Mouse (Mus musculus) erythroblast, embryonic 14.5 days (primary cell): Measurements from ENCODE around the gene Rabggta. TPM values are rescaled to one million over a fixed set of nuclear protein-coding genes. Genes with fewer than 3 reads are reported as not detected.
"Not testable (repeated sequence)": the region's sequence is repeated elsewhere in the genome, so short reads cannot be mapped to it uniquely, and the experiment has no call there.

Experiments
- H3K27me3 ChIP-seq: 2 replicates; pipeline ENCODE4 v1.6.1; 2012; ENCODE audit warnings: inconsistent platforms; ENCODE audit not compliant: control insufficient read depth
- H3K36me3 ChIP-seq: 2 replicates; pipeline ENCODE4 v1.6.1; 2012; ENCODE audit warnings: mild to moderate bottlenecking, inconsistent platforms; ENCODE audit not compliant: control insufficient read depth
- H3K4me1 ChIP-seq: 2 replicates; pipeline ENCODE4 v1.6.1; 2012; ENCODE audit warnings: inconsistent platforms; ENCODE audit not compliant: control insufficient read depth
- H3K4me3 ChIP-seq: replicated peaks from 2 replicates; pipeline ENCODE3; 2012; ENCODE audit warnings: moderate library complexity, mild to moderate bottlenecking, inconsistent platforms
- H3K9me3 ChIP-seq: 2 replicates; pipeline ENCODE4 v1.6.1; 2012; ENCODE audit warnings: low read length, inconsistent platforms, mixed read lengths; ENCODE audit not compliant: control insufficient read depth
- GATA1 ChIP-seq: IDR thresholded peaks from 2 replicates; pipeline ENCODE4 v1.6.1; 2012; ENCODE audit warnings: low read length, inconsistent platforms, mixed read lengths
- TAL1 ChIP-seq: IDR thresholded peaks from 3 replicates; pipeline ENCODE4 v1.6.1; 2012; ENCODE audit warnings: low read length, inconsistent platforms, mixed read lengths
- polyA plus RNA-seq: library from polyadenylated mRNA; stranded (reverse); fragments of >175 nt; gene quantifications from 2 replicates; pipeline ENCODE4 v1.2.3, GENCODE M21; 2012

The Rabggta gene
- 0.28 and 0.46 TPM in 2 replicates for polyA plus RNA-seq

DNA sequence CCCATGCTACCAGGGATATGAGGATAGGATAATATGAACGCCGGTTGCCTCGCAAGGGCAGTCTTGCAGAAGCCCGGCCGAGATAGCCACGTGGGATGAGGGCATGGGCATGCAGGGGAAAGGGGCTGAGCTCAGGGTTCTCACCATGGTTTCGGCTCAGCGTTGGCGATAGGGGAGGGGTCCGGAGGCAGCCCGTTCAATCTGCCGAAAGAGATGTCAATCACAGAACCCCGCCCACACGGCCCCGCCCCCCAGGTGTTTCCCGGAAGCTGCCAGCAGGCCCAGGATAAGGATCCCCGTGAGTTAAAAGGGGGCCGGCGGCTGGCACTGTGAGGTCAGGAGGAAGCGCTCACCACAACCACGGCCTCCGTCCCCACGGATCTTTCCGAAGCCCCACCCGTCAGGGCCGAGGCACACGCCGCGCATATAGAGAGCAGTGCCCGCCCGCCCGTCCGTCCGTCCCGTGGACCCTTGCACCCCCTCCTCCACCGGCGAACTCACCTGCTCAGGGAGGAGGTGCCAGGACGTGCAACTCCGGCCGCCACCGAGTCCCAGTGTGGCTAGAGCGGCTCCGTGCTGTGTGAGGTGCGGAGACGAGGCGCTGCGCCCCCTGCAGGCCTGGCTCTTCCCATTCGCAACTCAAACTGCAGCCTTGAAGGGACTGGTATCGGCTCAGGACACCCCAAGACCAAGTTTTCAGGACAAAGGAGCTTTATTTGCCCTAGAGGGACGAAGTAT is at the start of gene Rabggta:
Gene Rabggta (minus strand): TSS at position 564 of the 738 bp plus-strand sequence.
- Histone ChIP-seq H3K4me1 (peaks cover 40% of the 10 kb centered on the region), H3K4me3 (peak within 1 kb of the TSS; percentile 76)
- TF ChIP-seq TAL1 = no peak
- no peak for TF ChIP-seq GATA1

DNA sequence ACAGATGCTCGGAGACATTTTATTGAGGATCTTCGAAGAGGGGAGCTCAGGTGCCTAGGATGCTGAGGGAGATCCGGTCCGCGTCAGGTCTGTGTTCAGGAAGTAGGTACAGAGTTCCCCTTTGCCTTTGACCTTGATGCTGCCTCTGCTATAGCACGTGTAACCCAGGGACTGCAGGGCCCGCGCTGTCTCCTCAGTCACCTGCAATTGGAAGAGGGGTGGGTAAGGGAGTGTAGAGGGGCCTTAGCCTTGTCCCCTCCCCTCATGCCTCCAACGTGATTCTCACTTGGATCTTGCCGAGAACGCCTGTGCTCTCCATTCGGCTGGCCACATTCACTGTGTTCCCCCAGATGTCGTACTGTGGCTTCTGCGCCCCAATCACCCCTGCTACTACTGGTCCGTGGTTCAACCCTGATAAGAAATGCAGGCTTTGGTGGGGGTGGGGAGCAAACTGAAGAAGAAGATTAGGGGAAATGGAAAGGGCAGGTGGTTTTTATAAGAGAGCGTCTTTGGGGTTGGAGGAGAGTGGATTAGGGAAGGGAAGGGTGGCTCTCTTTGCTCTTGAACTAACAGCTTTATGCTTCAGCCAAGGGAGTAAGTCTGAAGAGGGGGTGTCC is 47.1 kb upstream of the Rabggta start:
- H3K36me3 ChIP-seq = no peaks in the 10 kb centered on the region
- H3K4me1 ChIP-seq = peaks cover 50% of the 10 kb centered on the region
- TF ChIP-seq GATA1 = no peak
- no peak for TF ChIP-seq TAL1
- H3K9me3 ChIP-seq = no peaks in the 10 kb centered on the region
- no peak overlapping the region for H3K4me3 ChIP-seq
- H3K27me3 ChIP-seq = peaks cover 56% of the 10 kb centered on the region

More for the DNA sequence above, at the start of gene Rabggta:
- Histone ChIP-seq H3K9me3 (no peaks in the 10 kb centered on the region), H3K36me3 (peaks cover 26% of the 10 kb centered on the region), H3K27me3 (no peaks in the 10 kb centered on the region)

- TF ChIP-seq GATA1 = no peak
- no peak for TF ChIP-seq TAL1
- H3K4me1 ChIP-seq = peaks cover 50% of the 10 kb centered on the region
- no peaks in the 10 kb centered on the region for H3K36me3 ChIP-seq
- no peak overlapping the region for H3K4me3 ChIP-seq
- peaks cover 60% of the 10 kb centered on the region for H3K27me3 ChIP-seq
- H3K9me3 ChIP-seq = no peaks in the 10 kb centered on the region
Observed at GRCm38 (mm10) chr14:55768555-55768954, 46.5 kb upstream of the Rabggta start.

GRCm38 (mm10) chr14:55767519-55768414 is 45.7 kb upstream of the Rabggta start:
- H3K4me3 ChIP-seq = peak overlapping the region; percentile 53
- no peak for TF ChIP-seq TAL1
- H3K4me1 ChIP-seq = peaks cover 50% of the 10 kb centered on the region
- no peaks in the 10 kb centered on the region for H3K9me3 ChIP-seq
- H3K36me3 ChIP-seq = no peaks in the 10 kb centered on the region
- peaks cover 63% of the 10 kb centered on the region for H3K27me3 ChIP-seq

- H3K4me3 ChIP-seq = no peak within 1 kb of the TSS
- no peaks in the 10 kb centered on the region for H3K36me3 ChIP-seq
- H3K27me3 ChIP-seq = peaks cover 74% of the 10 kb centered on the region
- H3K4me1 ChIP-seq = peaks cover 56% of the 10 kb centered on the region
- TF ChIP-seq TAL1 (no peak), GATA1 (no peak)
- H3K9me3 ChIP-seq = no peaks in the 10 kb centered on the region; the same call in 1 of the 2 replicates
Observed at GRCm38 (mm10) chr14:55765696-55766095, 43.6 kb upstream of the Rabggta start, which contains the start of gene Ltb4r1. Gene Ltb4r1 (plus strand): TSS chr14:55765962.

DNA sequence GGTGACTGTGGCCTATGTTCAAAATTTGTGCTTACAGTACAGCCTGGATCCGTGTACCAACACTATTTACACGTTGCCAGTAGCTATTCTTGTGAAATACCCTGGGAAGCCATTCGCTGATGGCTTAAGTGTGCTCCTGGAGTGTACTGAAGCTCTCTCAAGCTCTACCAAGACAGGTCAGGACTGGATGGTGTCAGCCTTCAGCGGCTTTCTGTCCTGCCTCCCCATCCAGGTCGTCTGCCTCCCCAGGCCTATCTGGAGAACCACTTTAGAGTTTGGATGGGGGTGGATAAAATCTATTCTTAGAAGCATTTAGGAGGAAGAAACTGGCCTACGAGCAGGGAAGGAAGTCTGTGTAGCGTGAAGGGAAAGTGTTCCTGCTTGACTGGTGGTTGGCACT is 41.1 kb upstream of the Rabggta start:
- Histone ChIP-seq H3K4me3 (no peak overlapping the region), H3K4me1 (peaks cover 40% of the 10 kb centered on the region), H3K27me3 (peaks cover 77% of the 10 kb centered on the region), H3K9me3 (no peaks in the 10 kb centered on the region; the same call in 1 of the 2 replicates), H3K36me3 (no peaks in the 10 kb centered on the region)
- TF ChIP-seq TAL1 (no peak), GATA1 (no peak)

GRCm38 (mm10) chr14:55762001-55762821 is 40.1 kb upstream of the Rabggta start:
- H3K36me3 ChIP-seq = no peaks in the 10 kb centered on the region
- H3K4me3 ChIP-seq = peak overlapping the region; percentile 54

GRCm38 (mm10) chr14:55761163-55761562 is 39.1 kb upstream of the Rabggta start, which contains the start of gene Ltb4r2:
Gene Ltb4r2 (plus strand): TSS chr14:55761428.
- H3K27me3 ChIP-seq = peaks cover 59% of the 10 kb centered on the region
- peaks cover 5% of the 10 kb centered on the region for H3K36me3 ChIP-seq
- H3K4me1 ChIP-seq = peaks cover 29% of the 10 kb centered on the region
- no peaks in the 10 kb centered on the region; the same call in 1 of the 2 replicates for H3K9me3 ChIP-seq
- TF ChIP-seq GATA1 = no peak
- no peak for TF ChIP-seq TAL1
- H3K4me3 ChIP-seq = peak within 1 kb of the TSS; percentile 54

More at GRCm38 (mm10) chr14:55762001-55762821, 40.1 kb upstream of the Rabggta start:
- no peak for TF ChIP-seq GATA1
- no peak for TF ChIP-seq TAL1
- Histone ChIP-seq H3K9me3 (no peaks in the 10 kb centered on the region; the same call in 1 of the 2 replicates), H3K27me3 (peaks cover 67% of the 10 kb centered on the region), H3K4me1 (peaks cover 34% of the 10 kb centered on the region)

DNA sequence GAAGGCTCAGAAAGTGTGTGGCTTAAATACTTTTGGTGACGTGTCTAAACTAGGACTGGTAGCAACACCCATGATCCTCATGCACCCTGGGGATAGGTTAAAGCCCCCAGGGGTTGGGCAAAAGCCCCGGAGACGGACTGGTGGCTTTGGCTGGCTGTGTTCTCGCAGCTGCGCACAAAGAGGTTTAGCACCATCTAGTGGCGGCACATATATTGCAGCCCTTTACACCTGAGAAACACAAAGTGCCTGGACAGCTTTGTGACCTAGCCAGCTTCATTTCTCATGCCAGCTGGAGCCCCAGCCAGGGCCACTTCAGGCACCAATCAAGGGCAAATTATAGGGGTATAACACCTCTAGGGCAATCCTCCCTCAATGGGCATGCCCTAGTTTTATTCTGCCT is 38.1 kb upstream of the Rabggta start:
- H3K4me1 ChIP-seq = peaks cover 25% of the 10 kb centered on the region

More for the DNA sequence above, 38.1 kb upstream of the Rabggta start:
- not testable (repeated sequence) for H3K9me3 ChIP-seq, H3K4me3 ChIP-seq
- peaks cover 15% of the 10 kb centered on the region for H3K36me3 ChIP-seq
- H3K27me3 ChIP-seq = peaks cover 50% of the 10 kb centered on the region
